Mouse (Mus musculus) heart, adult 2 months (tissue): ENCODE results near the gene Gm20388.

Experiments used
- CTCF ChIP-seq: fragments of 200-600 bp; IDR thresholded peaks from 2 replicates; pipeline ENCODE4 v1.8.1; 2022; ENCODE audit warnings: antibody characterized with exemption, mild to moderate bottlenecking, moderate library complexity
- EP300 ChIP-seq: fragments of 200-500 bp; IDR thresholded peaks from 2 replicates; pipeline ENCODE4 v1.6.1; 2011; ENCODE audit warnings: low read depth, low read length, control low read depth; ENCODE audit not compliant: insufficient read depth
- POLR2A ChIP-seq: fragments of 200-500 bp; IDR thresholded peaks from 2 replicates; pipeline ENCODE4 v1.6.1; 2011; ENCODE audit warnings: mild to moderate bottlenecking, low read depth, low read length, control low read depth; ENCODE audit not compliant: insufficient read depth

DNA sequence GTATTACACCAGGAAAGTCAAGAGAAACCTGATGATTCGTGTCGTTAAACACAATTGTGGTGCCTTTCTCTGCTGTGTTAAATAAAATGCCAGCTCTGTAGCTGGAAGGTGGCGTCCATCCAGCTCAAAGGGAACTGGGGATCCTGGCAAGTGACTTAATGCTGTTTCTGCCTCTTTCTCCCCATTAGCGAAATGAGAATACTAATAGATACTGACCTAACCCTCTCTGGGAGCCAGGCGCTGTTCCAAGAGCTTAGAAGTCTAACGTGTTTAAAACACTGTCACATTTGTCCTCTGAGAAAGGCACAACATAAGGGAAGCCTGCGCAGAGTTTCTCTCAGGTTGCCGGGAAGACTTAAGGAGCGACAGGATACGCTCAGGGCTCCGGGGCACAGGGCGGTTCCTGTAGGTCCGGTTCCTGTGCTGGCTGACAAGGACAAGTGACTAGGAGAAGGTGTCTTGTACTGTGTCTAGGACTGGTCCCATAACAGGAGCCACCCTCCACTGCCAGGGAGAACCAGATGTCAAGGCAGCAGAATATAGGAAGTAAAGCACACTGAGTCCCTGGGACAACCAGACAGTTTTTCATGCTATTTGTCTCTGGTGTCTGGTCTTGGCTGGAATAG lies 3819.3 kb downstream of the Gm20388 start:
- TF ChIP-seq POLR2A (no peak), CTCF (no peak), EP300 (no peak)
